Mouse (Mus musculus) hindbrain, embryonic 13.5 days (tissue): ENCODE results near the gene Sh3glb1. TPM values are rescaled to one million over a fixed set of nuclear protein-coding genes. Genes with fewer than 3 reads are reported as not detected.
"Not testable (repeated sequence)": the region's sequence is repeated elsewhere in the genome, so short reads cannot be mapped to it uniquely, and the experiment has no call there.

Source experiments
- ATAC-seq: fragments of 200-750 bp; cut with Nextera tagmentation; 2 replicates; pipeline ENCODE4 v1.8.0; 2017; ENCODE audit warnings: moderate TSS enrichment; ENCODE audit not compliant: low FRiP score
- H3K27ac ChIP-seq: fragments of 300-500 bp; sonication (generic); 2 replicates; pipeline ENCODE4 v1.5.1; 2015; ENCODE audit warnings: inconsistent platforms, mild to moderate bottlenecking, moderate library complexity
- H3K27me3 ChIP-seq: fragments of 300-500 bp; sonication (generic); 2 replicates; pipeline ENCODE4 v1.6.1; 2015; ENCODE audit warnings: mild to moderate bottlenecking, inconsistent platforms
- H3K36me3 ChIP-seq: fragments of 300-500 bp; sonication (generic); 2 replicates; pipeline ENCODE4 v1.6.1; 2015; ENCODE audit warnings: mild to moderate bottlenecking, inconsistent platforms
- H3K4me1 ChIP-seq: fragments of 300-500 bp; sonication (generic); replicated peaks from 2 replicates; pipeline ENCODE4 v1.6.1; 2015; ENCODE audit warnings: inconsistent platforms
- H3K4me2 ChIP-seq: fragments of 300-500 bp; sonication (generic); 2 replicates; pipeline ENCODE4 v1.6.1; 2015; ENCODE audit warnings: inconsistent platforms, mild to moderate bottlenecking, moderate library complexity
- H3K4me3 ChIP-seq: fragments of 300-500 bp; sonication (generic); 2 replicates; pipeline ENCODE4 v1.5.1; 2015; ENCODE audit warnings: mild to moderate bottlenecking, inconsistent platforms
- H3K9ac ChIP-seq: fragments of 300-500 bp; sonication (generic); 2 replicates; pipeline ENCODE4 v1.6.1; 2015; ENCODE audit warnings: mild to moderate bottlenecking, inconsistent platforms
- H3K9me3 ChIP-seq: fragments of 300-500 bp; sonication (generic); 2 replicates; pipeline ENCODE4 v1.6.1; 2016; ENCODE audit warnings: inconsistent platforms
- WGBS: fragments of 180-500 bp; shearing (Covaris S2); methylation state at CpG from one replicate; pipeline ENCODE4 v1.1.7; 2015; 5-methylcytosine and 5-hydroxymethylcytosine counted together
- polyA plus RNA-seq: library from polyadenylated mRNA; unstranded; fragments of >200 nt; fragmentation: Nextera tagmentation; extraction: Ambion mirVana; gene quantifications from 2 replicates; pipeline ENCODE4 v1.2.1, GENCODE M21; 2015

The Sh3glb1 gene
- polyA plus RNA-seq = 109 and 113 TPM in 2 replicates

GRCm38 (mm10) chr3:144719901-144720747 is at the start of gene Sh3glb1:
Sh3glb1 (minus strand) TSS chr3:144720335.
- peak; percentile 93 for ATAC-seq
- Histone ChIP-seq H3K36me3 (no peaks in the 10 kb centered on the region), H3K4me1 (peaks cover 37% of the 10 kb centered on the region), H3K27me3 (no peaks in the 10 kb centered on the region), H3K9ac (peak within 1 kb of the TSS; percentile 95), H3K9me3 (no peaks in the 10 kb centered on the region), H3K4me3 (peak within 1 kb of the TSS; percentile 85), H3K27ac (peak within 1 kb of the TSS; percentile 99), H3K4me2 (peak within 1 kb of the TSS; percentile 83)
- WGBS = 1% methylated on average over 48 of the region's 98 CpGs

GRCm38 (mm10) chr3:144765161-144765560 is 45.0 kb upstream of the Sh3glb1 start:
- no peaks in the 10 kb centered on the region for H3K4me1 ChIP-seq
- no peaks in the 10 kb centered on the region for H3K9me3 ChIP-seq
- no peak overlapping the region for H3K9ac ChIP-seq
- WGBS = 89% methylated on average over 4 of the region's 4 CpGs
- no peaks in the 10 kb centered on the region for H3K36me3 ChIP-seq
- H3K27ac ChIP-seq = no peak overlapping the region
- no peaks in the 10 kb centered on the region for H3K27me3 ChIP-seq
- ATAC-seq = no peak
- no peak overlapping the region for H3K4me2 ChIP-seq
- no peak overlapping the region for H3K4me3 ChIP-seq

- WGBS = 75% methylated on average over 6 of the region's 6 CpGs
- no peak overlapping the region for H3K4me3 ChIP-seq
- H3K9me3 ChIP-seq = no peaks in the 10 kb centered on the region
- no peaks in the 10 kb centered on the region for H3K4me1 ChIP-seq
- ATAC-seq = no peak
- no peaks in the 10 kb centered on the region for H3K36me3 ChIP-seq
- H3K27ac ChIP-seq = no peak overlapping the region
- no peak overlapping the region for H3K4me2 ChIP-seq
- no peak overlapping the region for H3K9ac ChIP-seq
- no peaks in the 10 kb centered on the region for H3K27me3 ChIP-seq
Measured at GRCm38 (mm10) chr3:144761454-144761853, 41.3 kb upstream of the Sh3glb1 start.

GRCm38 (mm10) chr3:144760592-144761309 is 40.6 kb upstream of the Sh3glb1 start, which contains the start of gene Clca3a1:
Clca3a1 (minus strand) TSS chr3:144760977.
- ATAC-seq = no peak
- no peak within 1 kb of the TSS for H3K27ac ChIP-seq
- H3K36me3 ChIP-seq = no peaks in the 10 kb centered on the region
- no peaks in the 10 kb centered on the region for H3K4me1 ChIP-seq
- WGBS = 87% methylated on average over 10 of the region's 11 CpGs
- H3K9me3 ChIP-seq = no peaks in the 10 kb centered on the region
- no peak within 1 kb of the TSS for H3K9ac ChIP-seq
- no peak within 1 kb of the TSS for H3K4me3 ChIP-seq
- H3K4me2 ChIP-seq = no peak within 1 kb of the TSS
- no peaks in the 10 kb centered on the region for H3K27me3 ChIP-seq

GRCm38 (mm10) chr3:144759719-144760118 is 39.6 kb upstream of the Sh3glb1 start:
- Histone ChIP-seq H3K4me2 (no peak overlapping the region), H3K36me3 (no peaks in the 10 kb centered on the region), H3K27me3 (no peaks in the 10 kb centered on the region), H3K4me3 (no peak overlapping the region), H3K9ac (no peak overlapping the region), H3K4me1 (no peaks in the 10 kb centered on the region), H3K9me3 (no peaks in the 10 kb centered on the region), H3K27ac (no peak overlapping the region)
- no peak for ATAC-seq
- WGBS = 87% methylated on average over 3 of the region's 3 CpGs

GRCm38 (mm10) chr3:144756103-144756502 is 36.0 kb upstream of the Sh3glb1 start:
- H3K4me1 ChIP-seq, H3K9ac ChIP-seq, H3K36me3 ChIP-seq, H3K4me3 ChIP-seq, ATAC-seq, H3K4me2 ChIP-seq, H3K27ac ChIP-seq, H3K9me3 ChIP-seq, H3K27me3 ChIP-seq: not testable (repeated sequence)
- WGBS = 90% methylated on average over 8 of the region's 8 CpGs

GRCm38 (mm10) chr3:144753120-144753519 is 33.0 kb upstream of the Sh3glb1 start:
- 11% methylated on average over 2 of the region's 2 CpGs for WGBS
- no peak overlapping the region for H3K27ac ChIP-seq
- H3K4me3 ChIP-seq = no peak overlapping the region
- H3K27me3 ChIP-seq = no peaks in the 10 kb centered on the region
- H3K36me3 ChIP-seq = no peaks in the 10 kb centered on the region
- H3K9ac ChIP-seq = no peak overlapping the region
- no peak for ATAC-seq
- no peaks in the 10 kb centered on the region for H3K4me1 ChIP-seq
- H3K9me3 ChIP-seq = no peaks in the 10 kb centered on the region
- H3K4me2 ChIP-seq = no peak overlapping the region

GRCm38 (mm10) chr3:144749062-144749963 is 29.2 kb upstream of the Sh3glb1 start:
- not testable (repeated sequence) for H3K4me3 ChIP-seq, H3K36me3 ChIP-seq, ATAC-seq, H3K27me3 ChIP-seq, H3K9ac ChIP-seq, H3K4me1 ChIP-seq, H3K9me3 ChIP-seq, H3K27ac ChIP-seq
- 40% methylated on average over 20 of the region's 21 CpGs for WGBS
- peak overlapping the region; percentile 34; the same call in 1 of the 2 replicates for H3K4me2 ChIP-seq

GRCm38 (mm10) chr3:144747706-144748105 is 27.6 kb upstream of the Sh3glb1 start:
- 33% methylated on average over 3 of the region's 3 CpGs for WGBS
- not testable (repeated sequence) for H3K27ac ChIP-seq, H3K4me2 ChIP-seq, H3K9ac ChIP-seq, H3K4me3 ChIP-seq, H3K27me3 ChIP-seq, H3K4me1 ChIP-seq, H3K36me3 ChIP-seq, ATAC-seq, H3K9me3 ChIP-seq

- not testable (repeated sequence) for H3K27ac ChIP-seq, H3K36me3 ChIP-seq, H3K9ac ChIP-seq, ATAC-seq, H3K4me2 ChIP-seq, H3K9me3 ChIP-seq, H3K4me1 ChIP-seq, H3K4me3 ChIP-seq, H3K27me3 ChIP-seq
- 78% methylated on average over 24 of the region's 24 CpGs for WGBS
Measured at GRCm38 (mm10) chr3:144738396-144738795, 18.3 kb upstream of the Sh3glb1 start.

GRCm38 (mm10) chr3:144736831-144737230 is 16.7 kb upstream of the Sh3glb1 start:
- no peaks in the 10 kb centered on the region for H3K27me3 ChIP-seq
- no peak overlapping the region for H3K27ac ChIP-seq
- H3K9ac ChIP-seq = no peak overlapping the region
- no peak overlapping the region for H3K4me3 ChIP-seq
- no peak overlapping the region for H3K4me2 ChIP-seq
- ATAC-seq = no peak
- no peaks in the 10 kb centered on the region for H3K36me3 ChIP-seq
- no peaks in the 10 kb centered on the region for H3K9me3 ChIP-seq
- 32% methylated on average over 9 of the region's 9 CpGs for WGBS
- H3K4me1 ChIP-seq = no peaks in the 10 kb centered on the region

- Histone ChIP-seq H3K4me1 (peaks cover 14% of the 10 kb centered on the region), H3K27ac (no peak overlapping the region), H3K27me3 (no peaks in the 10 kb centered on the region), H3K4me3 (no peak overlapping the region), H3K4me2 (no peak overlapping the region), H3K9me3 (no peaks in the 10 kb centered on the region), H3K36me3 (no peaks in the 10 kb centered on the region), H3K9ac (no peak overlapping the region)
- ATAC-seq = no peak
- 55% methylated on average over 4 of the region's 4 CpGs for WGBS
Measured at GRCm38 (mm10) chr3:144723455-144723854, 3.3 kb upstream of the Sh3glb1 start.
